Mouse (Mus musculus): ENCODE data around the gene M1ap.

M1ap gene

DNA sequence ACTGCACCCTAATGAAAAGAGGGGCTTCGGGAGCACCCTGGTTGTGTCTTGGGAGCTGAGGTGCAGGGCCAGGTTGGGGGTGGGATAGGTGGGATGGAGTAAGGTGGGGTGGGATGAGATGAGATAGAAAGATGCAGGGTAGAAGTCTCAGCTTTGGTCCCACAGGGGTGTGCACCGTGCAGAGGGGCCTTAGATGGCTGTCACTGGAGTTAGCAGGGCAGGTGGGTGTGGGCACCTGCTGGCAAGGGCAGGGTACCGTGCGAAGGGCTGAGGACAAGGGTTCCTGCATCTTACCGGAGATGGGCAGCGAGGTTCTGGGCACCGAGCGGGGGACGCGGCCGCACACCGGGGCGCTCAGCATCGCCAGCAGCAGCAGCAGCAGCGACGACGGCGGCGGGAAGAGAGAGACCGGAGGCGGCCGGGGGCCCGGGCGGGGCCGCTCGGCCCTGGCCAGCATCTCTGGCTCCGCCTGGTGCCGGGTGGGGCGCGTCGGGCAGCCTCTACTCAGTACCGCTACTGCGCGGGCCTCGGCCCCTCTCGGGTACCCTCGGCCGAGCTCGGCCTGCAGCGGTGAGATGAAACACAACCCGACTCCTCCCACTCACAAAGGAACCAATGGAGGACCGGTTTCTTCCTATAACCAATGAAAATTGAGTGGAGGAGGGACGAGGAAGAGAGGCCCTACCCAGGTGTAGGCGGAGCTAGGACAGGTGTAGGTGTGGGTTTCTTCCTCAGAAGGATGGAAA lies 7.4 kb upstream of the M1ap start, which contains the start of gene Sema4f:
TSS of gene Sema4f (minus strand) at position 603 of the 746 bp plus-strand sequence.
- DNase-seq (ENCODE audit: low spot score), result peak; percentile 54

DNA sequence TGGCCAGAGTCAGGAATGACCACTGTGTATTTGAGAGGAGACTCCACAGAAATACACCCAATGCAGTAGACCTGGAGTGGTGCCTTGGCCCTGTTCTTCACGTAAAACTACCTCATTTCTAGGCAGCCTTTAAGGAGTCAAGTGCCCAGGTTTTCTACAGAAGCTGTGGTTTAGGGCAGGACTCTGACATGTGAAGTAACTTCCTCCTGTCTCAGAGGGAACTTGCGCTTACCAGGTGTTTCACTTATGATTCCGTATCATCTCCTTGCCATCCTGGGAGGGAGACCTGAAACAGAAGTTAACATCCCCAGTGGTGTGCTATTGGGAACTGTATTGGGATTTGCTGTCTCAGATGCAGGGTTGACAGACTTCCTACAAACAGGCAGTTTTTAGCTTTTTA lies 5.9 kb upstream of the M1ap start:
- no peak for DNase-seq (ENCODE audit: low spot score)

DNA sequence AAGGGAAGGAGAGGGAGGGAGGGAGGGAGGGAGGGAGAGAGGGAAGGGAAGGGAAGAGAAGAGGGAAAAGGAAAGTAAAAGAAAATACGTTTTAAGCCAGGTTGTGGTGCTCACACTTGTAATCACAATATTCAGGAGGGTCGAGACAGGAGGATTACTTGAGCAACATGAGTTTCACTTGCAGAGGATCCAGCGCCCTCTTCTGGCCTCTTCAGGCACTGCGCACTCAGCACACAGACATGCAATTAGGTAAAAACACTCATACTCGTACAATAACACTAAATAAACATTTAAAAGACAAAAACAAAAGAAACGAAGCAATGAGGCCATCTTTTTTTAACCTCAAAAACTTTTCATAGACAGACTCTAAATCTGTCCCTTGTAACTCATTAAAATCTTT lies 952 bp upstream of the M1ap start:
- no peak for DNase-seq (ENCODE audit: low spot score)

DNA sequence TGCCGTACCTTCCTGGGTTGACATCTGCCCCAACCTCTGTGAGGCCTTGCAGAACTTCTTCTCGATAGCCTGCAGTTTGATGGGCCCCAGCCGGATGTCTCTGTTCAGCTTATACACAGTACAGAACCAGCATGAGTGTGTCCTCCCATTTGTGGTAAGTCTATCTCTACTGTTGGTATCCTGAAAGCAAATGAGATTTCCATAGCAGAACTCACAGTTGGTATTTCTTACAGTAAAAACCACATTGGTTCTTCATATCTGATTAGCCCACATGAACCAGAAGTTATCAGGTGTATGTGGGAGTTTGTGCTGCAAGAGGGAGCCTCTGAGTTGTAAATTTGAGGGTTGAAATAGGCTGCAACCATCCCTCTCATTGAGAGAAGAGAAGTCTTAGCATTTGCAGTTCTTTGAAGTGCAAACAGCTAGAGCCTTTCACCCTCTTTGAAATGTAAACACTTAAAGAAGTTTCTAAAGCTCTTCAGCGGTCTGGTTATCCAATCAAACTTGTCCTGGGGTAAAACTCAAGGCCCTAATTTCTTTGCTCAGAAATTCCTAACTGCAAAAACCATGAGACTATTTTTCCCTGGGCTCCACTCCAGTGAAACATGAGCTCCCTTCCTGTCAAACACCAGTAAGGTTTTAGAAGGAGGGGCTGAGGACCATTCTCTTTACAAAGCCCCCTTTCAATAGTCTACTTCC lies 10.0 kb downstream of the M1ap start:
- DNase-seq (ENCODE audit: low spot score), result no peak

DNA sequence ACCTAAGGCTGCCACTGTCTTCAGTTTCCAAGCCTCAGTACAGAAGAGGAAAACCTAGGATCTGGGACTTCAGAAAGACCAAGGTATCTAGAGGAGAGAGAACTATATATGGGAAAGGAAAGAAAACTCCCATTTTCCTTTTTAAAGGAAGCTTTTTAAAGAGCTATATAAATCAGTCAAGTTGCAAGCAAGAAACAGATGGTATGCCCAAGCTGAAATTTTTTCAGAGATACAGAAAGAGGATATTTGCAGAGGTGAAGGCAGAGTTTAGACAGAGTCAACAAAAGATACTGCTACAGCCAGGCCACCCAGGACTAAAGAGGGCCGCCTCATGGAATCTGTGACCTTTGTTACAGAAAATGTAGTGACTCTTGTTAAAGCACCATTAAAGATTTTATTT lies 15.0 kb downstream of the M1ap start:
- no peak for DNase-seq (ENCODE audit: low spot score)

DNA sequence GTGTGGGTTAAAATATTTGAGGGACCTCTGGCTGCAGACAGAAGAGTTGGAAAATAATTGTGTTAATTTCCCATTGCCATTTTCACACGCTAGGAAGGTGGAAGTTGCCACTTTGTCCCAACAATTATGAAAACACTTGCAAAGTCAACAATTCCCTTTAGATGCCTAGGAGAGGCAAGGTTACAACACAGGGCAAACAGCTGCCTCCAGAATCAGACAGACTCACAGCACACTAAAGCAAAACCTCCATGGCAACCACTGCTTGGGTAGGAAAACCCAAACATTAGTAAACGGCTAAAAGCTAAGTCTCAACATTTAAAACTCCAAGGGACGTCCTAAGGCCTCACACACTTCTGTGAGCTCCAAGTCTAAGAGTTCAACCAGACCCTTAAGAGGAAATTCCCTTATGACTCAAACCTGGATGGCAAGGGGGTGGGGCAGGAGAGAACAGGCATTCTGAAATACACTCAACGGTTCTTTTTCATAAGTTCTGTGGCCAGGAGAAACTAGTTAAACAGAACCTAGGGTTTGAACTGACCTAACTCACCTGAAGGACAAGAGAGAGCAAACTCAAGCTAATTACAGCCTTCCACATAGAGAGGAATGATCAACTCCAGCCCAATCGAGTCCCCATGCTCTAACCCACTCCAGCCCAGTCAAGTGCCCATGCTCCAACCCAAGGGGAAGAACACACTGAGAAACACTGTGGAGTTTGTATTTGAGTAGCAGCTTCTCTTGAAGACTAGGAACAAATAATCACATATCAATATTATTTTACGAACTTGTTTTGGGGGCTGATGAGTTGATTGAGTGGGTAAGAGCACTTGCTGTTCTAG lies 22.8 kb downstream of the M1ap start:
- no peak for DNase-seq (ENCODE audit: low spot score)

DNA sequence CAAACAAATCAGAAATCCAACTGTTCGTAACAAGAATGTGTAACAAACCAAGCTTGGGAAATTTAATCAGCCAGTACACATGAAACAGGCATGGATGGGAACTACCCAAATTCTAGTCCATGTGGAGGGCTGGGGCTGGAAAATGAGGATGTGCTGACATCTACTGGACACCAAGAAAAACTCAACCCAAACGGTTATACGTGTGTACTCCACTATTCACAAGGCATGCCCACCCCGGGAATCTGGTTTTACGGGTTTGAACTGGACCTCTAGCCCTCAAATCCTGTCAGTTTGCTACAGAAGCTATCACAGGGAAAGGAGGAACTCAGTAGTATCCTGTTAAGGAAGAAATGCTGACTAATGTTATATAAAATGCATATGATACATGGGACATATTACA lies 24.3 kb downstream of the M1ap start:
- peak; percentile 59 for DNase-seq (ENCODE audit: low spot score)

DNA sequence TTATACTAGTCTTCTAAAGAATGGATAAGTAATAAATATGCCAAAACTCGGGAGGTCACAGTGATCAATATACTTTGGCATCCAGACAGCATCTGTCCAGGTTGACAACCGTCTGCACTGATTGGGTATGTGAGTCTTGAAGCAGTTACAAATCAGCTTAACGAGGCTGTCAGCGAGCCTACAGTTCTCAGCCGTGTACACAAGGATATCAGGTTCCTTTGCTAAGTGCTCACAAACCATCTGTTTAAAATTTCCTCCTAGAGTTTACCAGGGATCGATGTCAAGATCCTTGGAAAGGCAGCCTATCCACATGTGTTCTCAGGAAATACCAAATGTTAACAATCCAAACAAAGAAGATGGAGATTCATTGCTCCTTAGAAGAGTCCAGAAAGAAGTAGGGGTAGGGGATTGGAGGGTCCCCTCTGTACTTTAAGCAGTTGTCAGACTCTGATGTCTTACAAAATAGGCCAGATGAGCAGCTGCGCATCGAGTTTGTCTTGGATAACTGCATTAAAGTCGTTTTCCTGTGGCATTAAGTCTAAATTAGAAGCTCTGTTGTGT lies 40.8 kb downstream of the M1ap start:
- no peak for DNase-seq (ENCODE audit: low spot score)

DNA sequence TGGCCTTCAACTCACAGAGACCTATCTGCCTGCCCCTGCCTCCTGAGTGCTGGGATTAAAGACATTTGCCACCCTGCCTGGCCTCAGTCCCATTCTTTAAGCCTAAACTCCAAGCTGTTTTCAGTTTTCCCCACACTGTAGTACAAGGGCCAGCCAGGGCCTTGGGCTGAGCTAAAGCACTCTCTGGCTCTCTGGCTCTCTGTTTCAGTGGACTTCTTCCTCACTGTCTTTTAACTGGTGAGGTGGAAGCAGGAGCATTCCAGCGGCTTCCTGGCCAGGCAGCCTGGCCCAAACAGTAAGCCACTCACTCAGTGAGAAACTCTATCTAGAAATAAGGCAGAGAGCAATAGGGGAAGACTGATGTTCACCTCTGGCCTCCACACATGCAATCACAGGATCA lies 47.0 kb downstream of the M1ap start:
- DNase-seq (ENCODE audit: low spot score), result no peak

DNA sequence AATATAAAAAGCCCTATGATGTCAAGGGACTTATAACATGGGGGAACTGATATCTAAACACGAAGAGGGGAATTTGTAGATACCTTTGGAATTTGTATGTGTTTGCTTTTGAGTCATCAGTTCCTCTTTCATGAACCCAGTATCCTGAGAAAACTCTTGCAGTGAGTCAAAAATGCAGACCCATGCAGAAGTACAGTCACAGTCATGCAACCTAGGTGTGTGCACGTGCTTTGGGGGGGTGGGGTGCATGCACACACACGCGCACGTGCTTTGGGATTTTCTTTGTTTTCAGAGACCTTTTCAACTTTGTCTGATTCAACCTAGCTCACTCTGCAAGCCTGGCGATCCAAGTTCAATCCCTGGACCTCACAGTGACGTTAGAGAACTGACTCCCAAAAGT lies 47.7 kb downstream of the M1ap start:
- DNase-seq (ENCODE audit: low spot score), result no peak

DNA sequence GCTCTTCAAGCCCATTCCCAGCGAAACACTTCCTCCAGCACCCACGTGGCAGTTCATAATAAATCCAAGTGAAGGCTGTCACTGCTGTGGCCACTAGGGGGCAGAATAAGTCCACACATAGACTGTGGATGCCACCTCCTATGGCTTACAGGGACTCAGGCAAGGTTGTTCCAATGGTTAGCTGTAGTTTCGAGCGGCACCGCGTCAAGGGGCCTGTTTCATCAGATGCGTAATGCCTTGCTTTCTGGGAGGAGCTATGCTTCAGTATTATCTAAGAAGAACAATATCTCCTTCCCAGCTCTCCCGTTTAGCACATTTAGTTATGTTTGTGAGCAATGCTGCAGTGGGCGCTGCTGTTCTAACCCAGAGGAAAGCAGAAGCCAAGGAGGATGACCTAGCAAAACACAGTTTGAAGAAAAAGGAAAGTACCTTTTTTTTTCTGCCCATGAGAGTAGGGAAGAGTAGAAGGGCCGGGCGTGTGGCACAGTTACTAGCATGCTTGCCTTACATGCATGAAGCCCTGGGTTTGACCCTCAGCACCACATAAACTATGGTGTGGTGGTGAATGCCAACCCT lies 50.1 kb downstream of the M1ap start:
- peak; percentile 92 for DNase-seq (ENCODE audit: low spot score)

DNA sequence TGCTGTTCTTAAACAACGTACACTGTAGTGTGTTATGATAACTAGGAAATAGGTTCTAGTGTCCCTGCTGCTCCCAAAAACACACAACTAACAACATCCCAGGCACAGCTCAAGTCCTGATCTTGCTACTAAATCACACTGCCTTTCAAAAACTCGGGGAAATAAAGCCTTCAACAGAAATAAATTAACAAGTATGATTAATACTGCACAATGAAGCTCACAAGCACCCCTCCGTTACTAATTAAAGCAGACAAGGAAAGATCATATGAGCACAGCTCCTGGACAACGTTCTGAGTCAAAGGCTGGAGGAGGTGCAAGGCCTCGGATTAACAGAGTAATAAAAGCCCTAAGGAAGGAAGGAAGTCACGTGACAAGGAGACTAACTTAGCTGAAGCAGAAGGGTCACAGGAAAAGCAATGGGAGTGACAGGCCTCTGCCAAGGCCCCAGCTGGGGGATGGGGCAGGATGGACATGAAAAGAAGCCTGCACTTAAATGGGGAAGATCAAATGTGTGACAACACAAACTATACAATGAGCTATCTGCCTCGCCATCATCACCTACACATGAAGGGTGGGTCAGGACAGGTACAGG lies 50.9 kb downstream of the M1ap start:
- DNase-seq (ENCODE audit: low spot score), result no peak

DNA sequence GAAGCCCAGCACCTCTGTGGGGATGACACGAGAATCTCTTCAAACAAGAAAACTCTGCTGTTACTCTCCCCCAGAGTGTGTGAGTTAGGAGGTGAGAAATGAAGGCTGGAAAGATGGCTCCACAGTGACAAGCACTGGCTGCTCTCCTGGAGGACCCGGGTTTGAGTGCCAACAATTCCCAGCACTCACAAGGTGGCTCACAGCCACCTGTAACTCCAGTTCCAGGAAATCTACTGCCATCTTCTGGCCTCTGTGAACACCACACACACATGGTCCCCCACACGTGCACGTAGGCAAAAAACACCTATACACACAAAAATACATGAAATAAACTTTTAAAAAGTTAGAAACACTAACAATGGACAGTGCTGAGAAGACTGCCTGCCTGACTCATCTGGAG lies 51.6 kb downstream of the M1ap start:
- DNase-seq (ENCODE audit: low spot score), result no peak

DNA sequence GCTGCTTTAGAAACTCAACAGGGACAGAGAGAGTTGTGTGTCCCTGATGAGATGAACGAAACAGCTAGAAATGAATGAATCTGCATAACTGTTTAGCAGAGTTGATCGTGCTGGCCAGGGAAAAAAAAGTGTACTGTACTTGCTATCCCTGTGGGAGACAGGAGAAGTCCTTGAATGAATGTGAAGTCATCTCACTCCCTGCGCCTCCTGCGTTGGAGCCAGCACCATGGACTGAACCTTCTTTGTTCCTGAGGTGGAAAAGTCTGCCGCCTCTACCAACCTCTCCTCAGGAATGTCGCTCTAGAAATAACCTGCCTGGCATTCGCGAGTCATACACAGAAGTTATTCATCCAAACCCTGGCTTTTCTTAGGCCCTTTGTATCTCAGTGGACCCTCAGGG lies 53.3 kb downstream of the M1ap start:
- no peak for DNase-seq (ENCODE audit: low spot score)

DNA sequence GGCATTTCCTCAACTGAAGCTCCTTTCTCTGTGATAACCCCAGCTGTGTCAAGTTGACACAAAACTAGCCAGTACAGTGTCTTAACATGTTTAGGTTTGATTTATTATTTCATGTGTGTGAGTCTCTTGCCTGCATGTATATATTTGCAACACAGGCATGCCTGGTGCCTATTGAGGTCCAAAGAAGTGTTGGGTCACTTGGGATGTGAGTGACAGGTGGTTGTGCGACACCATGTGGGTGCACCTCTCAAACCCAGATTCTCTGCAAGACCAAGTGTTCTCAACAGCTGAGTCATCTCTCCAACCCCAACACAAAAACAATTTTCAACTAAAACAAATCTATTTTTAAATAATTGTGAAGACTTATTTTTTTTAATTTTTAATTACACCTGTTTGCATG lies 56.4 kb downstream of the M1ap start:
- no peak for DNase-seq (ENCODE audit: low spot score)

DNA sequence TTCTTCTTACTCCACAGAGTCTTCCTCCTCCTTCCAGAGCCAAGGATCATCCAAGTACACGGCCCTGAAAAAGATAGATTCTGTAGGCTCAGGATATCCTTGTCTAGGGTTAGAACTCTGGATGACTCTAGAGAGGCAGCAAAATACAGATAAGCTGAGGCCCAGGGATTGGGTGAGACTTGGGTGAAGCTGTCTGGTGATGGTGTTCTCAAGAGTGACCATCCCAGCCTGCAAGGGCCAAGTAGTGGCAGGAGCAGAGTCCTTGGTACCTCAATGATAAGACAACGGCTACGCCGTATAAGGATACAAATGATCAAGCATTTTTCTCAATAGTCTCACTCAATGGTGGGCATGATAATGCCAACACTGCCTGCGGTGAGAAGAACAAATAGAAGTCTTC lies 57.1 kb downstream of the M1ap start:
- no peak for DNase-seq (ENCODE audit: low spot score)

DNA sequence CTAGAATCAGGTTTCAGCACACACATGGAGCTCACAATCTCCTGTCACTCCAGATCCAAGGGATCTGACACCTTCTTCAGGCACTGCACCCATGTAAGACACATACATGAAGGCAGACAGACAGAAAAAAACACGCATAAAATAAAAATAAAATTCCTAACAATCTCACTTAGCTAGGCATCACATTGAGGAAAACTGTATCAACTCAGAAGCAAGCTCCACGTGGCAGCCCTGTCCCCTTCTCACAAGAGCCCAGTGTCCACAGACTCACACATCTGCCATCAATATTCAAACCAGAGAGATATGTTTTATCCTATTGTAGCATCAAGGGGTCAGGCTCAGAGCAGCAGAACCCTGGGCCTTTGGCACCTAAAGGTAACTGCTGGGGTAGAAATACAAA lies 57.6 kb downstream of the M1ap start:
- DNase-seq (ENCODE audit: low spot score), result no peak

DNA sequence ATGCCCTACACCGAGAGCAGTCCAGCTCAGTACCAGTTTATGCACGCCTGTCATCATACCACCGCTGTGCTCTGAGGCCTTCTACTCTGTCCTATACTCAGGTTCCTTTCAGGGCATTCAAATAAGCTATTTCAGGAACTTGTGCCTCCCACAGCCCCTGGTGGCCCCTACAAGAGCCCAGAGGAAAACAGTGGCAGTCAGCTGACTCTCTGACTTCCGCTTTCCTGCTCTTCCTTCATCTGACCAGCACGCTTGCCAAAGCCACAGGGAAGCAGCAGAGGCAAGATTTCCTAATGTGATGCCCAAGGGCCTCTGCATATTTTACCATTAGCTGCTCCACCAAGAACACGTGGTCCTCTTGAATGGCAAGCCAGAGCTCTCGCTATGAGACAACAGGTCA lies 58.2 kb downstream of the M1ap start:
- DNase-seq (ENCODE audit: low spot score), result peak; percentile 17

DNA sequence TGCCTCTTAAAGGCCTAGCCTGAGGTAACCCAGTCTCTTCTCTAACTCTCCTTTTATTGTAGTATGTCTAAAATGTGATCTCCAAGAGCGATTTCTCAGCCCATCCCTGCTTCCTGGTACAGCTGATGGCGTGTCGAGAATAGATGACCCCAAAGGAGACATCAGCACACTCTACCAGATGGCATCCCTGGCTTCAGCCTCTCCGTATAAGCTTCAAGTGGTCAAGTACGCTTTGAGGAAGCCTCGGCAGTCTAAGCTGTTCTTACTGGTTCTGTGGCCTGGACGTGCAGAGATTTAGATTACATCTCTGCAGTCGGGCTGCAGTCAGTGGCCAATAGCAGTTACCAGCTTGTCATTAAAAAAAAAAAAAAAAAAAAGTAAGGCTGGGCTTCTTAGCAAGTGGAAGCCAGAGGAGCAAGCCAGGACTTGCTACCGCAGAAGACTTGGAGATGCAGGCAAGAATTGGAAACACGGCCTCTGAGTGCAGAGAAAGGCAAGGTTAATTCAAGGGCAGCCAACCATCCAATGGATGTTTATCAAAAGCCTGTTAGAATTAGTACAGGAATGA lies 58.8 kb downstream of the M1ap start:
- DNase-seq (ENCODE audit: low spot score), result no peak

DNA sequence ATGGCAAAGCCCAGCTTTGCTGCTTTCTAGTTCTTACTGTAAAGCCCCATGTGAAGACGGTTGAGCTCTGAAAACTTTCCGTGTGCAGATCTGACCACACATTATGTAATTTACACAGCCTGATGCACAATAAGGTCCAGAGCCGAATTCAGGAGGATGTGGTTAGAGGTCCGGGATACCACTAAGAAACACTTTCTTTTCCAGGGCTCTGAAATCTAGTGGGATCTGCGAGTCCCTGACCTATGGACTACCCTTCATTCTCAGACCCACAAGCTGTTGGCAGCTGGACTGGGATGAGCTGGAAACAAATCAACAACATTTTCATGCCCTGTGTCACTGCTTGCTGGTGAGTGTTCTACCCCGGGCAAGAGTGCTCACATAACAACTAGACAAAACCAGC lies 59.4 kb downstream of the M1ap start:
- DNase-seq (ENCODE audit: low spot score), result no peak

DNA sequence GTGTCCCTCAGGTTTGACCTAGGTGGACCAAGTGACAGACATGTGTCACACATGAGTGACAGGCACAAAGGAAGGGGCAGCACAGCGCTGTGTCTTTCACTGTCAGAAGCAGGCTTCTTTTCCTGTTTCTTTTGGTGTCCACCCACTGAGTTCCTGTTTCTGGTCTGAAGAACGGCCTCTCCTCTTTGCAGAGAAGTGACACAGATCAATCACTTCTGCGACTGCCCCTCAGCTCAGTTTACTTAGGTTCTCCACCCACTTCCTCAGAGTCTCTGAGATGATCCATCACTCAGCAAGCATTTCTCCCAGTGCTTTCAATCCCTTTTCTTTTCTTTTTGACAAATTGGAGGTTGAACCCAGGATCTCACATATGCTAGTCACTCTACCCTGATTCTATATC lies 62.0 kb downstream of the M1ap start:
- DNase-seq (ENCODE audit: low spot score), result no peak

DNA sequence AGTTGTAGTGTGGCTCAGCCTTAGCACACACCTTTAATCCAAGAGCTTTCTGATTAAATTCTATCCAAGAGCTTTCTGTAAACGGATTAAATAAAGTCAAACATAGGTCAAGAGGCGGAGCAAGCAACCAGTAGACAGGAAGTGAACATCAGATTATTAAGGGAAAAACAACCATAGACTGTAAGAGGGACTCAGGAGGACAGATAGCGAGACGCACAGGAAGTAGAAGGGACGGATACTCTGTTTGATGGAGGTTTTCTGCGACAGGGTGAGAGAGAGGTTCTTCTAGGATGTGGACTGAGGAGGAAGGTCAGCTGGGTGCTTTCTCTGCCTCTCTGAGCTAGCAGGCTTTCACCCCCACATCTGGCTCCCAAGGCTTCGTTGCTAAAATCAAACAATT lies 63.3 kb downstream of the M1ap start:
- DNase-seq (ENCODE audit: low spot score), result no peak

Data from urinary bladder, postnatal 14 days (tissue).